Mouse (Mus musculus): ENCODE measurements at regions not wholly inside any gene's neighbourhood (a gene's known extent, or its start where the extent isn't known, plus 50 kb on each side); places are given as distances from the start of the nearest gene placed in this dataset.

DNA sequence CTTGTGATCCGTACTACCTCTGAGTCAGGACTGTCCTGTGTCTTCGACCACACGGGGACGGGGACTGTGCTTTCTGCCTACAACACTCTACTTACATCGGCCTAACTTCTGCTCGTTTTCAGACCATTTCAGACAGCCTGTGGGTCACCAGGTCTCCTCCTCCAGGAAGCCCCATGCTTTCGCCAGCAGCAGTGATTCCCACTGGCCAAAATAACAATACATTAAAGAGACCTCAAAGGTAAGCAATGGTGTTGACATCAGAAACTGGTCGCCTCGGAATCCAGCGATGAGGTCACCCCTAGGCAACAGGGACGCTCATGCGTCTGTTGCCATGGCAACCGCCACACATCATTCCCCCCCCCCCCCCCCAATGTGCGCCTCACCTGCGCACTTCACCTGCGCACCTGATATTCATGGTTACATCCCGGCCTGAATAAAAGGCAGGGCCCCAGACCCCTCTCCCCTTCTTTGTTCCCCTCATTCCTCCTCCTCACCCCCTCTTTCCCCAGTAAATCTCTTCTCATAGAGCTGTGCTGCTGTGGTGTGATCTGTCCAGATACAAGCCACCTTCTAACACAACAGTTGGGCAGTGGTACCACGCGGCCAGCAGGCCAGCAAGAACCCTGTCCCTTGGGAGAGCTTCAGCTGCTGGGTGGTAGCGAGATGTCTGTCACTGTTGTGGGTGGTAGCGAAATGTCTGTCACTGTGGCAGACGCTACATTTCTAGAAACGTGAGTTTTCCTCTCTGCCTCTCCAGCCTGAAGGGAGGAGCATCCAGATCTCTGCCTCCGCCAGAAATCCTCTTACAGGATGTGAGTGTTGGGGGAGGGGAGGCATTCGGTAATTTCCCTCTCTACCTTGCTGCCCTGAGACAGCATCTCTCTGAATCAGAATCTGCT is 145.0 kb downstream of the Setd4 start:
- no peak for DNase-seq (ENCODE audit: low read depth, low spot score)

DNA sequence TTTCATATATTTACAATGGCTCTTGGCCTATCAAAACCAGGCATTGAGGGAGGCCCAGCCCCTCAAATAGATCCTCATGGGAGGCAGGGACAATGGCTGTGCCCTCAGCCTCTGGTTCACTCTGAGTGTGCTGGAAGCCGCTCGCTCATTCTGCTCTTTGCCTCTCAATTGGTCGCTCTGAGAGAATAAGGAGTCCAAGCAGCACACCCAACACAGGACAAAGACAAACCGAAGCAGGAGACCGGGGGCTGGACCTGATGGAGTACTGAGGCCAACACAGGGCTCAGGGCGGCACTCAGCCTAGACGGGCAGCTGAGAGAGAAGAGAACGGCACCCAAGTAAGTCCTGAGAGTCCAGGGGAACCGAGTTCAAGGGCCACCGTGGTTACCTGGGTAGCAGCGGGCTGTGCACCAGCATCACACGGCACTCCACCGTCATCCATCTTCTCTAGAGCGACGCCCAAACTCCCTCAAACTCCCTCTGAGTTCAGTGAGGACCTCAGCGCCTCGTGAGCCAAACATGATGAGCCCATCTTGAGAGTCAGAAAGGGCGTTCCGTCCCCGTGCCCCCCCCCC is 145.8 kb downstream of the Setd4 start:
- no peak for DNase-seq (ENCODE audit: low read depth, low spot score)

DNA sequence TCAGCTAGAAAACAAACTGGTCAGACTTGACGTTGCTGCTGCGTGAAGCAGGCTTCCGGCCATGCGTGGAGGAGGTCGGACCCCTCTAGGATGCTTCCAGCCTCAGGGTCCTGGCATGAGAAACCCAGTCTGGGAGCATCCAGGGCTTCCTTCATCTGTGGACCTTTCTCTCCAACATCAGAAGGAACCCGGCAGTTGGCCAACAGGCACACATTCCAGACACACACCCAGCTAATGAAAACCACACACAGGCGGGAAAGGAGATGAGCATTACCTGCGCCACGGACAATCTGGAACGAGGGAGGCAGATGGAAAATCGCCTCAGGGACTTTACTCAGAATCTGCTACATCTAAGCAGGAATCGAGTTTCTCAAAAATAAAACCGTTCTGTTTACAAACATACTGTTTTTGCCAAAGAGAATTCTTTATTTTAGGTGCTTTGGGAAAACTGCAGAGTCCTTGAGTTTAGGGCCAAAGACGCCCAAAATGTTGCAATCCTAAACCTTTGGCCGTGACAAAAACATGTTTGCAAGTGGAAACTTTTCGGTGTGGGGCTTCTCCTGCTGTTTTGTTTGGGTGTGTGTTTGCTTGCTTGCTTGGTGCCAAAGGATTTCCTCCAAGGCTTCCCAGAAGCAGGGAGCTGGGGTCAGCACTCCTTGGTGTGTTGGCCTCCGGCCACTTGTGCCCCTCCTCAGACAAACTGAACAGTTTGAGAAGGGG is 147.0 kb downstream of the Setd4 start:
- DNase-seq (ENCODE audit: low read depth, low spot score), result no peak

DNA sequence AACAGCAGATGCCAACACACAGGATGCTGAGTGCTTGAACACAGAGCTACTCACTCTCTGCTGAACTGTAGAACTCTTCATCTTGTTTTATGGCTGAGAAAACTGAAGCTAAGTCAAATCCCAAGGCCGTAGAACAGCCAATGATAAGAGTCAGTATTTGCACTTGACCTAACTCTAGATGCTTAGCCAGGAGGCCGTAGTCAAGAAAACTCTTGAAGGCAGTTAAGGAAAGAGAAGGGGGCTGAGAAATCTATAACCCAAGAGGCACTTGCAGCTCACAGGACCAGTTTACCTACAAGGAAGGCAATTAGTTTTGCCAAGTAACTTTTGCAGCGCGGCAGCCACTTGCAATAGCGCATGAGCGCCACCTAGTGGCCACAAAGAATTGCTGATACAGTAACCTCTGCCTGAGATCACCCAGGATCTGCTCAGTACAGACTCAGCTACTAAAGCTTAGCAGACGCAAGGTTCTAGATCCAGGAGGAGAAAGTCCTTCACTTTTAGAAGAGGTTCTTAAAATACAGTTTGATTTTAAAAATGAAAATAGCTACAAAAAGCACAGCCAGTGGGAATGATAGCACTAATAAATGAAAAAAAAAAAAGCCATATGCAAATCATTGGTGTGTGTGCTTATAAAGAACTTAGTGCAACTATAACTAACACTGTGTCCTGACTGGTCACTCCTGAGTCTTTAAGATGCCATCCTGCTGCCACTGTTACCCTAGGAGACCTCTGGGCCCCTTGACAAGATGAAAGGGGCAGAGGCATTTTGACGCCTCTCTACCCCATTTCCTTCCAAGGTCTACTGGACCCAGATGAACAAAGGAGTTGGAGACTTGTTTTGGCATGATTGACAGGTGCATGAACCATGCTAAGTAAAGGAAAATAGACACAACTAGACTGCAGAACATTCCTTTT is 149.5 kb downstream of the Setd4 start:
- DNase-seq (ENCODE audit: low read depth, low spot score), result peak; percentile 65

DNA sequence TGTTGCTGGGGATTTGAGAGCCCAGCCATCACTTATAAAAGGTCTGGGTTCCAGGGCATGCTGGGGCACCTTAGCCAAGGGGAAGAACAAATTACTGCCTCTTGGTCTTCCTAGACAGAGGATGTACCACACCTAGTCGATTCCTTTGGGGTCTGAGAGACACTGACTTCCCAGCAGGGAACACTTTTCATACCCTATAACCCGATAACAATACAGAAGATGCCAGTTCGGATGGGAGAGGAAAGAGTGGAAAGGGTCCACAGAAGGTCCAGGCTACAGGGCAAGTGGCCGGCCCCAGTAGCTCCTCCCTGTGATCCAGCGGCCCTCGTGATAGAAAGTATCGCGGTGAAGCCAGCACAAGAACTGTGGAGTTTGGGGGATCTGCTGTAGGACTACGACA is 150.8 kb downstream of the Setd4 start:
- no peak for DNase-seq (ENCODE audit: low read depth, low spot score)

DNA sequence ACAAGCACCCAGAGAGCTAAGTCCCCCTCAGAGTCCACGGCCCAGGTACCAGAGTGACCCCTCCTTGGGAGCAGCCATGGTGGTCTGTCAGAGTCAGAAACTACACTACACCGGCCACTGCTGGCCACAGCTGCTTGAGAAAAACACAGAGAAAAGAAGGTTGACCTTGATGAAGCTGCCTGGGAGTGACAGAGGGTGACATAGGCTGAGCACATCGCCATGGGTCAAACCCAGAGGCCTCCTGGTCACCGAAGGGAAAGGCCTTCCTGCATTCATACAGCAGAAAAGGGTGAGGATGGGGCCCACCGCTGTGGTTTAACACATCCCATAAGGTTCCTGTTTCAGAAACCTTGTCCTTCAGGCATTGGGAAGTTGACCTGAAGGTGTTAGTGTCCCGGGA is 153.0 kb downstream of the Setd4 start:
- no peak for DNase-seq (ENCODE audit: low read depth, low spot score)

DNA sequence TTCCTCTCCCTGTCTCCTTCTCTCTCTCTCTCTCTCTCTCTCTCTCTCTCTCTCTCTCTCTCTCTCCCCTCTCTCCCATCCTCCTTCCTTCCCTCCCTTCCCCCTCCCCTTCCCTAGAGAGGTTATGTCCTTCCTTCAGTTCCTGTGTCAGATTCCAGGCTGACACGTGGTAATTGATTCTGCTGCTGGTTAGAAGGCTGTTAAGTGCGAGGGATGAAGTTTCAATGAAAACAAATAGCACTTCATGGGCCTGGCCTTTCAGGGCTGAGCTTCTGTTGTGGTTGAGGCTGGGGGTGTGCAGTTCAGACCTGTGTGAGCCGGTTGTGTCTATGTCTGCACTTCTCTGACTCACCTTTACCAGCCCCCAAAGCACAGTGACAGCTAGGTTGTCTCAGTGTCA is 153.9 kb downstream of the Setd4 start:
- DNase-seq (ENCODE audit: low read depth, low spot score), result no peak

DNA sequence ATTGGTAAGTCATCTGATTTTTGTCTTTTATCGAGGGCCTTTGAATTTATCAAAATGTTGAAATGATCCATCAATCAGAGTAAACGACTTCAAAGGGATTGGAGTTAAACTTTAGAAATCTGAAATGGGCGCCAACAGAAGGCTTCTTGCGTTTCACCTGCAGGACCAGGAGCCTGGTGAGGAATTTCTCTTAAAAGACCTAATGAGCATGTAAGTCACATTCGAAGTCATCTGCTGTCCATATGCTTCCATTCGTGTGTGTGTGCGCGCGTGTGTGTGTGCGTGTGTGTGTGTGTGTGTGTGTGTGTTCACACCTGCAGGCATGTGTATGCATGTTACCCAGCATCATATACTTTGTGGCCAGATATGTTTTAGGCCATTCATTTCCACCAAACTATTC is 155.7 kb downstream of the Setd4 start:
- DNase-seq (ENCODE audit: low read depth, low spot score), result no peak

DNA sequence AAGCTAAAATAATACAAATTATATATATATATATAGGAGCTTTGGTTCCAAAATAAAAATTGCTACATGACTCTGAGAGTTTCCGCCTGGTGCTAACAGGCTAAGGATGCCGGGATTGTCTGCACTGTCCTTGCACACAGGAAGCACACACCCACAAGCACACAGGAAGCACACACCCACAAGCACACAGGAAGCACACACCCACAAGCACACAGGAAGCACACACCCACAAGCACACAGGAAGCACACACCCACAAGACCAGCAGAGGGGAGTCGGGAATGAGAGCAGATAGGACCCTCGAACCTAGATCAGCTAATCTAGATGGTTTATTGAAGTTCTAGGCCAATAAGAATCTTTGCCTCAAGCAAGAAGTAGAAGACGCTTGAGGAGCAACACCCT is 156.9 kb downstream of the Setd4 start:
- no peak for DNase-seq (ENCODE audit: low read depth, low spot score)

DNA sequence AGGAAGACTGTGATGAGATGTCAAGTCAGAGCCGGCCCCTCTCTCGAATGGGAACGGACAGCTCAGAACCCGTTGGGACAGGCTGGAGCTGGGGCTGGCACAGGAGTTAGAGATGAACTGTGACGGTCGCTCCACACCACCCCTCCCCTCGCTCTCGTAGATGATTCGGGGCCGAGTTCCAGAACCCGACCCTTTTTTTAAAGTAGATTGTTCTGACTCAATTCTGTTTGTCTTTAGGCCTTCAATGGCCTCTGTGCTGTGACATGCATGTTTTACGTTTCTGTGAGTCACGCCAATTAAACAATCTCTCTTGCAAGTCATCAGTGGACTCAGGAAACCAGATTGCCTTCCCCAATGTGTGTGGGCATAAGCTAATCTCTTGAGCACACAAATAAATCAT is 157.7 kb downstream of the Setd4 start:
- DNase-seq (ENCODE audit: low read depth, low spot score), result no peak

DNA sequence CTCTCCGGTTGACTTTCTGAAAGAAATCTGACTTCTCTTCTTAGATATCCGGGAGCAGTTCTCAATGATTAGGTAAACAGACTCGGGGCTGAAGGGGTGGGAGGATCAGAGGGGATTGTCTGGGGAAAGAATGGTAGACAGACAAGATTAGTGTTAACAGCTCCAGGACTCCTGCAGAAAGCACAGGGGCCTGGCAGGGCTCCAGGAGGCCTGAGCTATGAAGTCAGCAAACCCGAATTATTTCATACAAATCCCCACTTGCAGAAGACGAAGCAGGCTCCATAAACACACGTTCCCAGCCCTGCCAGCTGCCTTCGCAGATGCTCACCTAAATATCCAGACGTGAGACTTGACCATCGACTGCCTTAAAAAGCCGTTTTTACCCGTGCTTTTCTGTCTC is 161.0 kb downstream of the Setd4 start:
- no peak for DNase-seq (ENCODE audit: low read depth, low spot score)

DNA sequence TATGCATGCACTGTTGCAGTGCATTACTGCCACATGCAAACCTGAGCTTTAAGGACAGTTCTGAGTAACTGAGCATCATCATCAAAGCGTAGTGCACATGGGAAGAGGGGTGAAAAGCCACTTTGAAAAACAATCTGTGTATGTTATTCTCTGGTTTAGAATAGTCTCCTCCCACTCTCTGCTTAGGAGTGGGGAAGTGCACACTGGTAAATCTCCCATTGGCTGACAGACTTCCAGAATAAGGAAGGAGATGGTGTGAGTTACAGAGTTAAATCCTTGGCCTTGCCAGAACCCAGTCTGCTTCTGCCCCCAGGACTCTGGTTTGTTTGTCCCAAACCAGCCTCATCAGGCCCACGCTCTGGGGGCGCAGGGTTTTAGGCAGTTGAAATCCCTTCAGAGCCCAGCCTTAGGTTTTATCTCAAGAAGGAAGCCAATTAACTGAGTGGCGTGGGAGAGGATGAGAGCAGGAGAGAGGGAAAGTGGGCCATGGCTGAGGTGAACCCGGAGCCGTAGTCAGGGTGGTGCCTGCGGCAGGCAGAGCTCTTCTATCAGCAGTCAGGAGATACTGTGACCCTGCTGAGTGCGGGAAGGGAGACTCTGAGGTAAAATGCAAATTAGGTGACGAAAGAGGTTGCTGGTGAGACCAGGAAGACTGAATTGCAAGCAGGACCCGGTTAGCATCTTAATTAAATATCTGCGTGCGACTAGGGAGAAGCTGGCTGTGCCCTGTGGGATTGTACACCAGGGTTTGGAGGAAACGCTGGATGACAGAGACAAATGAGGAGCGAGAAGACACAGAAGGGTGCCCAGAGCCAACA is 166.0 kb downstream of the Setd4 start:
- DNase-seq (ENCODE audit: low read depth, low spot score), result no peak

DNA sequence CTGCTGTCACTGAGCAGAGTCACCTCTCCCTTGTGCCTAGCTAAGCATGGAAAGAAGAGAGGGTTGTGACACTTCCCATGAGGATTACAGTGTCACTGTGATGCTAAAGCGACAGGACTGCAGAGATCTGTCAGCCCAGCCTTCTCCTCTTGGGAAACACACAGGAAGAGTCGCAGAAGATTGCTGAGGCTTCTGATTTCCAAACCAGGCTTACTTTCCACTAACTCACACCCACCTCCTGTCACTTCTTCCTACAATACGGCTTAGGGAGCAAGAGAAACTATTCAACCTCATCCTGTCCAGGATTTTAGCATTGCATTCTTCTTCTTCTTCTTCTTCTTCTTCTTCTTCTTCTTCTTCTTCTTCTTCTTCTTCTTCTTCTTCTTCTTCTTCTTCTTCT is 167.1 kb downstream of the Setd4 start:
- no peak for DNase-seq (ENCODE audit: low read depth, low spot score)

DNA sequence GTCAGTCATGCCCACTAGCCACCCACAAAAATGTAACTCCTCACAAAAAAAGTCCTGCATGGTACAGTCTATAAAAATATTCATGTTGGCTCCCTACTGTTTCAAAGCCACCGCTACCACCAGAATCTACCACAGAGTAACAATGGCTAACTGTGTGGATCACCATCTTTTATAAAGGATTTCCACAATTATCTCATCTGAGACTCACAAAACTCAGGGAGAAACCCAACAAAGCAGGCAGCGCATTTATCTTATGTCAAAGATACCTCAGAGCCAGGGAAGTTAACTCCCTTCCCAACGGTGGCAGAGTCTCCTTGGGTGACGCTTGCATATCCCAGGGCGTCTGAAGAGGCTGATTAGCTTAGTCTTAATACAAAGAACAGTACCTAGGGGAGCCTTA is 172.5 kb downstream of the Setd4 start:
- no peak for DNase-seq (ENCODE audit: low read depth, low spot score)

DNA sequence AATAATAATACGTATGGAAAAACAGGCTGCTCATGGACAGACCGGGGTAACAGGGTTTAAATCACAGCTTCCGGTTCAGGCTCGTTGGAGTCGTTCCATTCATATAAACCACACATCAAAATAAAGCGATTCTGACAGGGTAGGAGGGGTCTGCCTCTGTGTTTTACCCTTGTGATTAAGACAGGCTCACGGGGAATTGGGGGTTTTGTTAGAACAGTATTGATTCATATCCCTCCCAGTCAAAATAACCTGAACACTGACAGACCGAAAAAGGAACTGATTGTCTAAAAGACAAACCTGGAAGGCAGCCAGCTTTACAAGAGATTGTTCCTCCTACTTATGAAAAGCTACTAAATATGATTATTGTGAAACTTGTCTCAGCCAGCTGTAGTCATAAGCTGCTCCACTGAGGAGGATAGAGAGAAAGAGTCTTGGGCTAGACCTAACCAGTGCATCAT is 174.5 kb downstream of the Setd4 start:
- no peak for DNase-seq (ENCODE audit: low read depth, low spot score)

DNA sequence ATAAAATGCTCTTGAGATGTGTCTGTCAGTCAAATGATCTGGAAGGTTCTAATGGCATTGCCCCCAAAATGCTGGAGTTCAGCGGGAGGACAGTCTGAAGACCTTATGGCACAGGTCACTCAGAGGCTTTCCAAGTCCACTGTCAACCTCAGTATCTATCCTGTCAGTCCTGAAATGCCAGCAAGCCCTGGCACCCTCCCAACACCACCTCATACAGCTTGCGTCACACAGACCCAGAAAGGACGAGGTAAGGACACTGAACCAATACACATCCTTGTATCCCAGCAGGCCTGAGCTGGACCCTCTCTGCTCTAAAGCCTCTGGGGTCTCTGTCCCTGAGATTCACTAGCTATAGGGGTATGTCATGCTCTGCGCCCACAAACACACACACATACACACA is 176.6 kb downstream of the Setd4 start:
- DNase-seq (ENCODE audit: low read depth, low spot score), result no peak

DNA sequence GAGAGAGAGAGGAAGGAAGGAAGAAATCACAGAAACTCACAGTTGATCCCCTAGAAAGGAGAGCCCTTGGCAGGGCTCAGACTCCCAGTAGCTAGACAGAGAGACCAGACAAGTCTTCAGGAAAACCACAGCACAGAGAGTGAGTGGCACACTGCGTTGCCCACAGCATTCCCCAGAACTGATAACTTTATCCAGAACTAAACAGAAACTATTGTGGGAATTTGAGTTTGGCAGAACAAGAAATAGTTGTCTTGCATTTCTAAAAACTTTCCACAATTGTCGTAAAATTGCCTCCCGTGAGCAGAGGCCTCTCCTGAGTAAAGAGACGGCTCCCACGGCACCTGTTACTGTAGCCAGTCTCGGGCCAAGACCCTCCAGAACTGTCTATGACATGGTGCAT is 178.1 kb downstream of the Setd4 start:
- no peak for DNase-seq (ENCODE audit: low read depth, low spot score)

DNA sequence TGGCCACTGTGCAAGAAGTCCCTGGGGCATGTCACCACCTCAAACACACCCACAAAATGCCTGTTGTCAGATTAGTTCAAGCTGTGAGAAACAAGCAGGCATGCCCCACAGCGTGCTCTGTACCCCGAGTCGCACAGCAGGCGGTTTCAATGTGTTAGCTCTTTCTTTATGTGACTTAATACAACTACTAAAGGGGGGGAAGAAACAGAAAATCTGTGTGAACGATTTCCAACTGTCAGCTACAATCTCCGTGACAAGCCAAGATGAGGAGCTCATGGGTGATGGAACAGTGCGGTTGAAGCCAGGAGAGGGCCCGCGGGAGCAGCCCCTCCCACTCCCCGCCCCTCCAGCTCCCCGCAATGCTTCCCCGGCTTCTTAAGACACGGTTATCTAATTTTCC is 180.7 kb downstream of the Setd4 start:
- no peak for DNase-seq (ENCODE audit: low read depth, low spot score)

DNA sequence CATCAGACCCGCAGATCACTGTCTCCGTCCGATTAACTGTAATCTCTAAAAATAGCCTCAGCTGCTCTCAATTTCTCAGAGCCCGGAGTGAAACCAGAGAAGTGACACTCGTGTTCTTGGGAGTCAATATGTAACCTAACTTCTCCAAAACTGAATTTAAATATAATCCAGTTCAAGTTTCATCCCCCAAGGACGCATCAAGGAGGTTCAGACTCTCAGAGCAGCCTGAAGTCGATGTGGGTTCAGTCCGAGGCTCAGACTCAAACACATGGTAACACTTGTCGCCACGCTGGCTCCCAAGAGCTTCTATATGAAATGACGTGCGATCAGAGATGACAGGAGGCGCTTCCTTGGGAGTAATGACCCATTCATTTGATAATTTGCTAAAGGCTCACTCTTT is 181.6 kb downstream of the Setd4 start:
- DNase-seq (ENCODE audit: low read depth, low spot score), result no peak

DNA sequence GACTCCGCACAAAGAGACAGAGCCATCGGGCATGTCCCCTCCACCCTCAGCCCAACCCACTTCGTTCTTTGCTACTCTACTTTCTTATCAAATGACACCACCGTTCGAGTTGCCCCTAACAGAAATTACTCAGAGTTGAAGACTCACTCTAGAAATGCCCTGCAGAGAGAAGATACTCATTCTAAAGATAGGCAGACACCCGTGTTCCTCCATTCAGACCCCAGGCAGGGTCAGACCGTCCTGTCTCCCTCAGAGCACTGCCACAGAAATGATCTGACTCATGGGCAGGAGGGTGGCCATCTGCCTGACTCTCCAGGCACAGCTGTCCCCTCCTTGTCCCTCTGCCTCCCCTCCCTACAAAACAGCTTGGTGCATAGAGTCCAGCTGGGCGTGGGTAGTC is 185.6 kb downstream of the Setd4 start:
- DNase-seq (ENCODE audit: low read depth, low spot score), result peak; percentile 30

DNA sequence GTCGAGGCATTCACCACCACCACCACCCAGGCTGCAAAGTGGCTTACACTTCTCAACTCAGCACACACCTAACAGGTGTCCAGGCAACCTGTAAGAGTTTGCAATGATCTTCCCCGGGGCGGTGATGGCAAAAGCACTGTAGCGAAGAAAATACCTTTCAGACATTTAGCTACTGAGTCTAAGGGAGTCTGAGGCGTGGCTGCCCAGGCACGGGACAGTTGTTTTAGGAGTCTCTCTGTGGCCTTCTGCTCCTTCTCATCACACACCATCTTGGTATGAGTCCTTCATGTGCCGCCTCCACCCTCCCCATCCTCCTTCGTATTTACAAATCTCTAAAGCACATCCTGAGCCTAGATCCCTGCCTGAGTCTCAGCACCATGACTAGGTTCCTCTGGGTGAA is 186.0 kb downstream of the Setd4 start:
- DNase-seq (ENCODE audit: low read depth, low spot score), result no peak
